Mouse (Mus musculus) olfactory bulb, adult 2 months (tissue): ENCODE data around the gene Dlg5. TPM values are rescaled to one million over a fixed set of nuclear protein-coding genes. Genes with fewer than 3 reads are reported as not detected.

Source experiments
- H3K27ac ChIP-seq: fragments of 200-500 bp; 2 replicates; pipeline ENCODE4 v1.5.1; 2012; ENCODE audit warnings: low read depth, low read length; ENCODE audit not compliant: insufficient read depth
- H3K4me1 ChIP-seq: fragments of 200-500 bp; 2 replicates; pipeline ENCODE4 v1.6.1; 2012; ENCODE audit warnings: low read length; ENCODE audit not compliant: control insufficient read depth, insufficient read depth
- H3K4me3 ChIP-seq: fragments of 200-500 bp; 2 replicates; pipeline ENCODE4 v1.5.1; 2012; ENCODE audit warnings: mild to moderate bottlenecking, low read depth, low read length, moderate library complexity; ENCODE audit not compliant: insufficient read depth
- CTCF ChIP-seq: fragments of 200-500 bp; IDR thresholded peaks from 2 replicates; pipeline ENCODE4 v1.5.1; 2012; ENCODE audit warnings: low read depth, mild to moderate bottlenecking, low read length, moderate library complexity; ENCODE audit not compliant: insufficient read depth
- POLR2A ChIP-seq: fragments of 200-500 bp; IDR thresholded peaks from 2 replicates; pipeline ENCODE4 v1.6.1; 2012; ENCODE audit warnings: mild to moderate bottlenecking, low read depth, low read length, moderate library complexity; ENCODE audit not compliant: insufficient read depth
- WGBS: fragments of 180-500 bp; shearing (Covaris S2); methylation state at CpG from one replicate; pipeline ENCODE4 v1.1.7; 2018; 5-methylcytosine and 5-hydroxymethylcytosine counted together
- polyA plus RNA-seq: library from polyadenylated mRNA; stranded (reverse); fragments of >200 nt; gene quantifications from 2 replicates; pipeline ENCODE4 v1.2.4, GENCODE M21; 2012; ENCODE audit warnings: low replicate concordance; ENCODE audit not compliant: missing spikeins, insufficient read depth, insufficient read length

Gene Dlg5
- polyA plus RNA-seq, 1 experiment = not detected

DNA sequence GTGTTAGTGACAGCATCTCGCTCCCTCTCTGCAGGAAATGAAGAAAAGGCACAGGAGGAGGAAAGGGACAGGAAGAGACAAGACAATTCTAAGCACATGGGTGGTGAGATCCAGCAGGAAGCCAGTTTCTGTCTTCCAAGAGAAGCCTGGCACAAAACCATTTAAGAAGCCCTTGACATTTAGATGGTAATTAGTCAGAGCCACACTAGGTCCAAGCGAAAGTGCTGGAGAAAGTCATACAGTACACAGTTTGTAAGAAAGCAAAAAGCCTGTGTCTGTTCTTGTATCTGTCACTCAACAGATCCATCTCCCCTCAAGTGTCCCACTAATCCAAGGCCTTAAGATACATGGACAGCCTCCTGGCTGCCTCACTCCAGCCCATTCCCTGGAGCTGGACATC, 3.7 kb downstream of the Dlg5 start:
- peaks cover 25% of the 10 kb centered on the region for H3K4me1 ChIP-seq
- no peak overlapping the region for H3K27ac ChIP-seq
- no peak for TF ChIP-seq POLR2A
- TF ChIP-seq CTCF = no peak
- 59% methylated on average over 2 of the region's 2 CpGs for WGBS
- H3K4me3 ChIP-seq = no peak overlapping the region

DNA sequence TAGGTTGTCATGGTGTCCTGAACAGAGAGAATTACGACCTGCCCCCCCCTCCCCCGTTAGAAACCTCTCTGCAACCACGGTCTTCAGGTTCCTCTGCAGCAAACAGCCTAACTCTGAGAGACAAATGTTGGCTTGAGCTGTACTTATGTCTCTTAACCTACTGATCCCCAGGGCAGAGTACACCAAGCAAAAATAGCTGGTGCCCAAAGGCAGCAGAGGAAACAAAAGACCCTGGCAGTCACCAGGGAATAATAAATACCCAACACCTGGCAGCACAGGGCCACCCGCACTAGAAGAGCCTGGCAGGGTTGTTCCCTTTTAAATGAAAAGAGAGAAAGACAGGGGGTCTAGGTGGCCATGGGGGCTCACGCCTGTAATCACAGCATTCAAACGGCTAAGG, 4.9 kb downstream of the Dlg5 start:
- Histone ChIP-seq H3K4me1 (peaks cover 25% of the 10 kb centered on the region), H3K27ac (no peak overlapping the region), H3K4me3 (no peak overlapping the region)
- 81% methylated on average over 6 of the region's 6 CpGs for WGBS
- TF ChIP-seq POLR2A = no peak
- TF ChIP-seq CTCF = no peak

- 88% methylated on average over 11 of the region's 11 CpGs for WGBS
- Histone ChIP-seq H3K4me3 (no peak overlapping the region), H3K27ac (no peak overlapping the region), H3K4me1 (peaks cover 31% of the 10 kb centered on the region)
- TF ChIP-seq CTCF = no peak; the same call in 1 of the 2 replicates
Observed at GRCm38 (mm10) chr14:24239651-24240050, 6.1 kb downstream of the Dlg5 start.

GRCm38 (mm10) chr14:24235954-24236353, 9.8 kb downstream of the Dlg5 start:
- H3K4me3 ChIP-seq = no peak overlapping the region
- 95% methylated on average over 3 of the region's 3 CpGs for WGBS
- H3K27ac ChIP-seq = no peak overlapping the region
- TF ChIP-seq CTCF (no peak), POLR2A (no peak)
- H3K4me1 ChIP-seq = peaks cover 36% of the 10 kb centered on the region

- H3K27ac ChIP-seq = no peak overlapping the region
- WGBS = 19% methylated on average over 2 of the region's 2 CpGs
Observed at GRCm38 (mm10) chr14:24234411-24234810, 11.3 kb downstream of the Dlg5 start.

GRCm38 (mm10) chr14:24232641-24233633, 12.8 kb downstream of the Dlg5 start:
- WGBS = 61% methylated on average over 12 of the region's 12 CpGs
- H3K4me3 ChIP-seq = no peak overlapping the region
- 0 out of 2 replicates have a peak overlapping the region, but pooled peaks have one; percentile 18 for H3K27ac ChIP-seq
- peaks cover 29% of the 10 kb centered on the region for H3K4me1 ChIP-seq
- no peak for TF ChIP-seq CTCF
- TF ChIP-seq POLR2A = no peak

More at GRCm38 (mm10) chr14:24234411-24234810, 11.3 kb downstream of the Dlg5 start:
- H3K4me3 ChIP-seq = no peak overlapping the region
- TF ChIP-seq POLR2A (no peak), CTCF (no peak)
- peaks cover 32% of the 10 kb centered on the region for H3K4me1 ChIP-seq

- 91% methylated on average over 6 of the region's 6 CpGs for WGBS
- Histone ChIP-seq H3K27ac (no peak overlapping the region), H3K4me1 (peaks cover 21% of the 10 kb centered on the region), H3K4me3 (no peak overlapping the region)
- TF ChIP-seq CTCF (no peak), POLR2A (no peak)
Observed at GRCm38 (mm10) chr14:24228549-24228948, 17.2 kb downstream of the Dlg5 start.

- TF ChIP-seq POLR2A = no peak
- TF ChIP-seq CTCF = no peak
- Histone ChIP-seq H3K4me1 (peaks cover 23% of the 10 kb centered on the region), H3K4me3 (no peak overlapping the region), H3K27ac (no peak overlapping the region)
- 91% methylated on average over 8 of the region's 8 CpGs for WGBS
Observed at GRCm38 (mm10) chr14:24227015-24227414, 18.7 kb downstream of the Dlg5 start.

DNA sequence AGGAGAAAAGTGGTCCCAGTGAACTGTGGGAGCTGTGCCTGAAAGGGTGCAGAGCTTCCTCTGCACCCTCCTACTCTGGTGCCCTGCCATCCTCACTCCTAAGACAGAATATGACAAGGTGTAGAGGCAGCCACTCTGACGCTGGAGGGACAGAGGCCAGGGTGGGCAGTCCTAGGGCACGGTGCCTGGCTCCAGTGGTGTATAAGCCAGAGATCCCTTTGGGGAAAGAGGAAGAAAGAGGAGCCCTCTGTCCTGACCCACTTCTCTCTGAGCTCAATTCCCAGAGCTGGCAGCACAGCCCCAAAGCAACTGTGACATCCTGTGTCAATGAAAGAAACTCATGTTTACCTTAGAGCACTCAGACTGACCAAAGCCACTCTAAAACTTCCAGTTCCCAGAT, 19.4 kb downstream of the Dlg5 start:
- TF ChIP-seq CTCF (no peak), POLR2A (no peak)
- H3K27ac ChIP-seq = peak overlapping the region; percentile 41; the same call in 1 of the 2 replicates
- 54% methylated on average over 2 of the region's 2 CpGs for WGBS

DNA sequence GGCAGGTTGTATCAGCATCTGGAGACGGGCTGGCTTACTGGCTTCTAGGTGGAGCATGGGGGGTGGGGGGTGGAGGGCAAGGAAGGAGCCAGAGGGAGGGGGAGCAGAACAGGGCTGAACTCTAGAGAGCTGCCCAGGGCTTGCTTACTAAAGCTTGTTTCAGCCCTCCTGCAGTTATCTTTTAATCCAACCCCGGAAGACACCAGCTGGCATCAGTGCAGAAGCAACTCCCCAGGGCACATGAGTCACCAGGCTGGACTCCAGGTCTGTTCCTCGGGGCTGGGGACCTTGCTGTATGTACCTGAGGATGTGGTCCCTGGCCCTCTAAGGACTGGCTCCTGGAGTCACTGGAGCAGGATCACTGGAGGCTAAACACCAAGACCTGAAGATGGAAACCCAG, 23.0 kb downstream of the Dlg5 start:
- WGBS = 26% methylated on average over 3 of the region's 3 CpGs
- Histone ChIP-seq H3K4me1 (peaks cover 22% of the 10 kb centered on the region), H3K4me3 (no peak overlapping the region)

More for the DNA sequence above, 19.4 kb downstream of the Dlg5 start:
- Histone ChIP-seq H3K4me3 (no peak overlapping the region), H3K4me1 (peaks cover 20% of the 10 kb centered on the region)

More for the DNA sequence above, 23.0 kb downstream of the Dlg5 start:
- no peak overlapping the region for H3K27ac ChIP-seq
- TF ChIP-seq CTCF = no peak
- no peak for TF ChIP-seq POLR2A
